Mouse (Mus musculus): ENCODE data around the gene Nab1.

DNA sequence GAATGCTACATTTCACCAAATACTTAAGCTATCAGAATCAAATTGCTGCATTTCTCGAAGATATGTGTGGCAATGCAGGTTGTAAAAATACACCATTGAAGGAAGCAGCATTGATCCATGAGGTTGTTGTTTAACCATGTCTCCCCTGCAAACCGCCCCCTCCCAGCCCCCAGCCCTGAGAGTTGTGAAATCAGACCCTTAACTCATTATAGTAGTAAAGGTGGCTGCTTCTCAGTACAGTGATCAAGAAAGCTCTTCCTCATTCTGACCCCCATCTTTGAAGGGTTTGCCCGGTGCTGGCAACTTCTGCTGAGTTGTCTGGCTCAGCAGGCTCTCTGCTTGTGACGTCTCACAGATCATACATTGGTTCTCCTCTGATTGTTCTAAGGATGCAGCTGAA is 66.4 kb downstream of the Nab1 start:
- TF ChIP-seq CTCF (conservative IDR thresholded peaks at IDR 0.05; ENCODE audit: insufficient read depth, insufficient read length, low read depth, low read length) = no peak
- TF ChIP-seq POLR2A (IDR thresholded peaks at IDR 0.05; ENCODE audit: low read depth, low read length) = no peak

All from kidney, adult 2 months (tissue).